20 mouse cellular contexts compared by ENCODE assay signal in the genomic region with DNA sequence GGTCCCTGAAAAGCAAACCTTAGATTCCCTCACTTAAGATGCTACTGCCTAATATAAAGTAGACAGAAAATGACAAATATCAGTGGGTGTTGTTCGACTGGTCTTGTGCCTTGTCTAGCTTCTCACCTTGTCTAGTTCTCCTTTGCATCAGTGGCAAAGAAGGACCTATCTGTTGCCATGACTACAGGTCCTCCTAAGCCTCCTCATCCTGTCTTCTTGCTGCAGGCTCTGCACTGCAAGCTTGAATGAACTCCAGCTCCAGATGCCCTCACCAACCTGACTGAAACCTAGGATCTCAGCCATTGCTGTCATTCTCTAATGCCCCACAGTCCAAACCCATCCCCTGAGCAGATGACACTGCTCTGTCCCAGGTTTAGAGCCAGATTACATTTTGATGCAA. TPM values are rescaled to one million over a fixed set of nuclear protein-coding genes. Genes with fewer than 3 reads are reported as not detected.
A peak's percentile ranks its signal among the peaks of the same experiment; 100 is the strongest.
DNase-seq lines count a peak whose midpoint lies in the region; ATAC-seq and TF ChIP-seq lines count a peak whose summit lies in the region.
"Had no signal": no experiment of that assay in that cellular context is flagged by ENCODE, and none has a peak within 500 bp of the region (broad histone marks: within the 10 kb centered on the region; RNA-seq: fewer than 3 reads in every experiment).

No protein-coding gene starts in this region.

- H3K27me3 ChIP-seq in hindbrain, embryonic 16.5 days (replicated peaks; ENCODE audit: control insufficient read depth, insufficient read depth, low read length): no peaks in the 10 kb centered on the region
- H3K27me3 ChIP-seq in hindbrain, embryonic 12.5 days: no peaks in the 10 kb centered on the region
- no peaks in the 10 kb centered on the region for H3K27me3 ChIP-seq in midbrain, postnatal 0 days (ENCODE audit: insufficient read depth, low read length)
- no peaks in the 10 kb centered on the region for H3K27me3 ChIP-seq in midbrain, embryonic 15.5 days (replicated peaks)
- H3K27me3 ChIP-seq: embryonic facial prominence, embryonic 12.5 days; forebrain, embryonic 13.5 days; forebrain, embryonic 15.5 days had no signal

- no peak overlapping the region for H3K4me2 ChIP-seq in hindbrain, embryonic 16.5 days (ENCODE audit: low read length)
- H3K4me2 ChIP-seq in hindbrain, embryonic 12.5 days (replicated peaks): no peak overlapping the region
- H3K4me2 ChIP-seq in midbrain, postnatal 0 days (ENCODE audit: low read depth, low read length, poor library complexity, severe bottlenecking): no peak overlapping the region
- no peak overlapping the region for H3K4me2 ChIP-seq in midbrain, embryonic 15.5 days
- H3K4me2 ChIP-seq: embryonic facial prominence, embryonic 12.5 days; forebrain, embryonic 13.5 days; forebrain, embryonic 15.5 days had no signal

- no peak overlapping the region for H3K27ac ChIP-seq in hindbrain, embryonic 16.5 days (ENCODE audit: low read depth, low read length)
- no peak overlapping the region for H3K27ac ChIP-seq in hindbrain, embryonic 12.5 days
- 0 out of 2 replicates have a peak overlapping the region, but pooled peaks have one; percentile 13 for H3K27ac ChIP-seq in midbrain, postnatal 0 days (ENCODE audit: low read depth, low read length)
- no peak overlapping the region for H3K27ac ChIP-seq in midbrain, embryonic 15.5 days
- H3K27ac ChIP-seq: embryonic facial prominence, embryonic 10.5 days; embryonic facial prominence, embryonic 12.5 days; forebrain, embryonic 13.5 days; forebrain, embryonic 15.5 days had no signal

- no peak overlapping the region for H3K4me3 ChIP-seq in hindbrain, embryonic 16.5 days (ENCODE audit: low read length)
- no peak overlapping the region for H3K4me3 ChIP-seq in hindbrain, embryonic 12.5 days
- no peak overlapping the region for H3K4me3 ChIP-seq in midbrain, postnatal 0 days (ENCODE audit: low read depth, low read length)
- no peak overlapping the region for H3K4me3 ChIP-seq in midbrain, embryonic 15.5 days
- H3K4me3 ChIP-seq: embryonic facial prominence, embryonic 10.5 days; embryonic facial prominence, embryonic 12.5 days; forebrain, embryonic 13.5 days; forebrain, embryonic 15.5 days had no signal

- WGBS in hindbrain, embryonic 16.5 days: 80% methylated on average over 1 of the region's 1 CpGs
- WGBS in hindbrain, embryonic 12.5 days: 90% methylated on average over 1 of the region's 1 CpGs
- WGBS in midbrain, postnatal 0 days: 71% methylated on average over 1 of the region's 1 CpGs
- WGBS in midbrain, embryonic 15.5 days: 91% methylated on average over 1 of the region's 1 CpGs

- no peaks in the 10 kb centered on the region for H3K4me1 ChIP-seq in hindbrain, embryonic 16.5 days (ENCODE audit: control insufficient read depth, insufficient read depth, low read depth, low read length)
- H3K4me1 ChIP-seq in hindbrain, embryonic 12.5 days: no peaks in the 10 kb centered on the region
- H3K4me1 ChIP-seq in midbrain, postnatal 0 days (ENCODE audit: insufficient read depth, low read length): no peaks in the 10 kb centered on the region
- H3K4me1 ChIP-seq in midbrain, embryonic 15.5 days: no peaks in the 10 kb centered on the region
- H3K4me1 ChIP-seq: embryonic facial prominence, embryonic 10.5 days; embryonic facial prominence, embryonic 12.5 days; forebrain, embryonic 13.5 days; forebrain, embryonic 15.5 days had no signal

- no peaks in the 10 kb centered on the region for H3K36me3 ChIP-seq in hindbrain, embryonic 16.5 days (ENCODE audit: control insufficient read depth, insufficient read depth, low read length)
- H3K36me3 ChIP-seq in hindbrain, embryonic 12.5 days: no peaks in the 10 kb centered on the region
- no peaks in the 10 kb centered on the region for H3K36me3 ChIP-seq in midbrain, postnatal 0 days (ENCODE audit: insufficient read depth, low read length)
- no peaks in the 10 kb centered on the region for H3K36me3 ChIP-seq in midbrain, embryonic 15.5 days (replicated peaks)
- H3K36me3 ChIP-seq: embryonic facial prominence, embryonic 10.5 days; embryonic facial prominence, embryonic 12.5 days; forebrain, embryonic 15.5 days had no signal

- TF ChIP-seq CTCF in midbrain, postnatal 0 days (IDR thresholded peaks at IDR 0.05): no peak

- no peaks in the 10 kb centered on the region for H3K9me3 ChIP-seq in hindbrain, embryonic 16.5 days (ENCODE audit: control insufficient read depth, low read length)
- no peaks in the 10 kb centered on the region for H3K9me3 ChIP-seq in hindbrain, embryonic 12.5 days (replicated peaks)
- H3K9me3 ChIP-seq in midbrain, postnatal 0 days (ENCODE audit: low read length): no peaks in the 10 kb centered on the region
- no peaks in the 10 kb centered on the region for H3K9me3 ChIP-seq in midbrain, embryonic 15.5 days
- H3K9me3 ChIP-seq: embryonic facial prominence, embryonic 10.5 days; embryonic facial prominence, embryonic 12.5 days; forebrain, embryonic 13.5 days; forebrain, embryonic 15.5 days had no signal

- H3K9ac ChIP-seq in hindbrain, embryonic 16.5 days (ENCODE audit: low read depth, low read length): no peak overlapping the region
- H3K9ac ChIP-seq in hindbrain, embryonic 12.5 days: no peak overlapping the region
- H3K9ac ChIP-seq in midbrain, postnatal 0 days (replicated peaks; ENCODE audit: low read length, poor library complexity, severe bottlenecking): no peak overlapping the region
- H3K9ac ChIP-seq in midbrain, embryonic 15.5 days: no peak overlapping the region
- H3K9ac ChIP-seq: embryonic facial prominence, embryonic 12.5 days; forebrain, embryonic 13.5 days; forebrain, embryonic 15.5 days had no signal

- 0 out of 2 replicates have a peak, but pooled peaks have one; percentile 54 for ATAC-seq in hindbrain, embryonic 16.5 days
- ATAC-seq in hindbrain, embryonic 12.5 days (ENCODE audit: low FRiP score): no peak
- ATAC-seq in midbrain, postnatal 0 days (ENCODE audit: low FRiP score): no peak
- no peak for ATAC-seq in midbrain, embryonic 15.5 days (replicated peaks)
- ATAC-seq: forebrain, embryonic 13.5 days; forebrain, embryonic 15.5 days had no signal

- no peak for DNase-seq in midbrain, postnatal 0 days (ENCODE audit: low spot score)
- DNase-seq in brain, adult 2 months (ENCODE audit: low read depth, low spot score): peak; percentile 58
- DNase-seq in thymus, postnatal 0 days (ENCODE audit: low spot score): no peak
- DNase-seq: adrenal gland, adult 2 months; adrenal gland, postnatal 10 days; adrenal gland, postnatal 25 days; cerebellum, adult 11-12 months; cerebellum, adult 2 months; cerebellum, adult 9-10 months; cerebellum, postnatal 10 days; cerebellum, postnatal 25 days had no signal

RNA-seq across cellular contexts. Expression of a gene that starts 22.2 kb away (rescaled TPM):
- polyA plus RNA-seq in hindbrain, embryonic 16.5 days (2015; fragmentation: Nextera tagmentation; extraction: Ambion mirVana): 13.3 and 14.0 TPM in 2 replicates
- 24.9 and 27.0 TPM in 2 replicates for polyA plus RNA-seq in hindbrain, embryonic 12.5 days (2016; fragmentation: Nextera tagmentation; extraction: Ambion mirVana)
- 7.2 and 7.6 TPM in 2 replicates for total RNA-seq in midbrain, postnatal 0 days (2014; rRNA removed)
- polyA plus RNA-seq in midbrain, postnatal 0 days (2015; fragmentation: Nextera tagmentation; extraction: Ambion mirVana): 9.7 and 10.7 TPM in 2 replicates
- polyA plus RNA-seq in midbrain, embryonic 15.5 days (2015; fragmentation: Nextera tagmentation; extraction: Ambion mirVana): 20.7 and 24.0 TPM in 2 replicates
- 4.1 and 4.3 TPM in 2 replicates for polyA plus RNA-seq in thymus, postnatal 0 days (2015; fragmentation: Nextera tagmentation; extraction: Ambion mirVana)
- total RNA-seq: MEL had no signal

RNA-seq across cellular contexts. Expression of a gene that starts 31.2 kb away (rescaled TPM):
- 32.3 and 34.5 TPM in 2 replicates for polyA plus RNA-seq in hindbrain, embryonic 16.5 days (2015; fragmentation: Nextera tagmentation; extraction: Ambion mirVana)
- polyA plus RNA-seq in hindbrain, embryonic 12.5 days (2016; fragmentation: Nextera tagmentation; extraction: Ambion mirVana): 39.5 and 40.0 TPM in 2 replicates
- 22.1 and 29.3 TPM in 2 replicates for total RNA-seq in midbrain, postnatal 0 days (2014; rRNA removed)
- 15.7 and 17.4 TPM in 2 replicates for polyA plus RNA-seq in midbrain, postnatal 0 days (2015; fragmentation: Nextera tagmentation; extraction: Ambion mirVana)
- 47.9 and 48.3 TPM in 2 replicates for polyA plus RNA-seq in midbrain, embryonic 15.5 days (2015; fragmentation: Nextera tagmentation; extraction: Ambion mirVana)
- 13.7 and 22.1 TPM in 2 replicates for polyA plus RNA-seq in thymus, postnatal 0 days (2015; fragmentation: Nextera tagmentation; extraction: Ambion mirVana)
- total RNA-seq: ES-E14 had no signal
